Mouse (Mus musculus) erythroblast, embryonic 14.5 days (primary cell): Measurements from ENCODE around the gene Tmem200a.

Source experiments
- GATA1 ChIP-seq: IDR thresholded peaks from 2 replicates; pipeline ENCODE4 v1.6.1; 2012; ENCODE audit warnings: low read length, inconsistent platforms, mixed read lengths
- TAL1 ChIP-seq: IDR thresholded peaks from 3 replicates; pipeline ENCODE4 v1.6.1; 2012; ENCODE audit warnings: low read length, inconsistent platforms, mixed read lengths

- TF ChIP-seq GATA1 (no peak), TAL1 (no peak)
Measured at GRCm38 (mm10) chr10:25982617-25983016, 96.2 kb downstream of the Tmem200a start.
